Mouse (Mus musculus) macrophage (primary cell): ENCODE measurements at regions not wholly inside any gene's neighbourhood (a gene's known extent, or its start where the extent isn't known, plus 50 kb on each side); places are given as distances from the start of the nearest gene placed in this dataset.

ENCODE experiments used
- H3K27ac ChIP-seq: fragments of 350-480 bp; formaldehyde crosslinking; 2 replicates; pipeline ENCODE4 v1.9.0; 2021
- H3K36me3 ChIP-seq: fragments of 350-480 bp; formaldehyde crosslinking; 2 replicates; pipeline ENCODE4 v1.9.0; 2021; ENCODE audit errors: inconsistent target
- H3K4me3 ChIP-seq: fragments of 350-480 bp; formaldehyde crosslinking; 2 replicates; pipeline ENCODE4 v1.9.0; 2021; ENCODE audit errors: inconsistent target
- H3K79me2 ChIP-seq: fragments of 350-480 bp; formaldehyde crosslinking; 2 replicates; pipeline ENCODE4 v1.9.0; 2021; ENCODE audit errors: inconsistent target
- WGBS: methylation state at CpG from one replicate; pipeline ENCODE4 v1.1.7; 2026; ENCODE audit warnings: inconsistent platforms; ENCODE audit not compliant: missing documents; 5-methylcytosine and 5-hydroxymethylcytosine counted together

GRCm38 (mm10) chr5:100259803-100260693 is 100.4 kb upstream of the Tmem150c start:
- Histone ChIP-seq H3K4me3 (no peak overlapping the region), H3K36me3 (no peaks in the 10 kb centered on the region), H3K27ac (no peak overlapping the region), H3K79me2 (no peaks in the 10 kb centered on the region)
- 75% methylated on average over 8 of the region's 8 CpGs for WGBS

DNA sequence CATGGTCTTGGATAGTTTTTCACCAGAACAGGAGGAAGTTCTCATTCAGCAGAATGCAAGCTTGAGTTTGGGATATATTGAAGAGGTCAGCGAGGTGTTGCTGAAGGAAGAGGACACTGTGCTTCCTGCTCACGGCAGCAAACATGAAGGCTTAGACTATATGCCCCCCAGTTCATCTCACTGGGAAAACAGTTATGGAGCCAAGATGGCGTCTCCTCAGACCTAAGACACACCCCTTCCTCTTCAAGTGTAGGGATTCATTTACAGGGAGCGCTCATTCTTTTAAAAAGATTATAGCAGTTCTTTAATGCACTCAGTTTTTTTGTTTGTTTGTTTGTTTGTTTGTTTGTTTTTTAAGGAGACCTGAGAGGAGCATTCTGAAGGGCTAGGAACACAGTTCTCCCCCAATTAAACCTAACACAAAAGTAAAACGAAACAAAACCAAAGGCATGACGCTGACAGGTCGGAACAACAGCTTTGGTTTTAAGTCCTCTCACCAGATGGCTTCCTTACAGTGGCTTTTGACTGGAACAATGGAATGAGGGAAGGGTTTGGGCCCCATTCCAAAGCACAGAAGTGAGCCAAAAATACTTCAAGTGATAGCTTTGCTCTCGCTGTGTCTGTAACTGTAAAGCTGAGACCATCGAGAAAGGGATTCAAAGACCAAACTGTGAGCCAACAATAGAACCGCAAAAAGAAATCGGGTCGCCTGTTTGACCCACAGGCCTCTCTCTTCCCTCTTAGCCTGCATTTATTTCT is 99.5 kb upstream of the Tmem150c start:
- Histone ChIP-seq H3K27ac (no peak overlapping the region), H3K79me2 (no peaks in the 10 kb centered on the region), H3K4me3 (no peak overlapping the region), H3K36me3 (no peaks in the 10 kb centered on the region)
- WGBS = 88% methylated on average over 12 of the region's 12 CpGs

- Histone ChIP-seq H3K79me2 (no peaks in the 10 kb centered on the region), H3K4me3 (no peak overlapping the region)
- 93% methylated on average over 9 of the region's 9 CpGs for WGBS
These were observed 95.7 kb upstream of the Tmem150c start for GRCm38 (mm10) chr5:100255276-100255675.

DNA sequence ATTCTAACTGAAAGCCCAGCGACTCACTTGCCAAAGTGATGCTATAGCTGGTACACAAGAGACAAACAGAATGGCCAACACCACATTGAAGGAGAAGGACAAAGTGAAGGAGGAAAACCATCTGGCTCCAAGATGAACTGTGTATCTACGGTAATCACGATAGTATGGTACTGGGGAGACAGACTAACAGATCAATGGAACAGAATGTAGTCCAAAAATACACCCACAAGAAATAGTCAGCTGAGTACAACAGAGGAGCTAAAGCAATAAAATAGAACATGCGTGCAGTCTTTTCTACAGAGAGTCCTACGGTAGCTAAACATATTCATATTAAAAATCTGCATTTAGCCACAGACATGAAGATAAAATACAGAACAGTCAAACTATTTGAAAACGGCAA is 92.4 kb upstream of the Tmem150c start:
- H3K79me2 ChIP-seq = no peaks in the 10 kb centered on the region
- no peak overlapping the region for H3K4me3 ChIP-seq
- WGBS = 98% methylated on average over 6 of the region's 6 CpGs
- H3K27ac ChIP-seq = no peak overlapping the region
- H3K36me3 ChIP-seq = no peaks in the 10 kb centered on the region

More at GRCm38 (mm10) chr5:100255276-100255675, 95.7 kb upstream of the Tmem150c start:
- no peaks in the 10 kb centered on the region for H3K36me3 ChIP-seq
- H3K27ac ChIP-seq = no peak overlapping the region

DNA sequence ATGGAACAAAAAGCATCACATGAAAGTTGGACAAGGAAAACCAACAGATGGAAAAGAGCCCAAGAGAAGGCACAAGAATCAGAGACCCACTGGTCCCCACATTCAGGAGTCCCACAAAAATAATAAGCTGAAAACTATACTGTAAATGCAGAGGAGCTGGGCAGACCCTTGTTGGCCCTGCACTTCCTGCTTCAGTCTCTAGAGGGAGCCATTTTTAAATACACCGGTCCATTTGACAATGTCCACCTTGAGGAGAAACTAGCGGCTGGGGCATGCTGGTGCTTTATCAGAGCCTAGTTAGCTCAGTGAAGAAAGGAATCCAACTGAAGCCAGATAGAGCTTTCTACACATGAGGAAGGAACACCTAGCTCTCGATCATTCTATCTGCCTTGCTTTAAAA is 90.1 kb upstream of the Tmem150c start:
- Histone ChIP-seq H3K4me3 (no peak overlapping the region), H3K36me3 (no peaks in the 10 kb centered on the region), H3K79me2 (no peaks in the 10 kb centered on the region), H3K27ac (no peak overlapping the region)
- 62% methylated on average over 3 of the region's 3 CpGs for WGBS

- H3K4me3 ChIP-seq = no peak overlapping the region
- no peaks in the 10 kb centered on the region for H3K36me3 ChIP-seq
- no peak overlapping the region for H3K27ac ChIP-seq
- 90% methylated on average over 5 of the region's 5 CpGs for WGBS
- no peaks in the 10 kb centered on the region for H3K79me2 ChIP-seq
These were observed 89.0 kb upstream of the Tmem150c start for GRCm38 (mm10) chr5:100248611-100249010.

DNA sequence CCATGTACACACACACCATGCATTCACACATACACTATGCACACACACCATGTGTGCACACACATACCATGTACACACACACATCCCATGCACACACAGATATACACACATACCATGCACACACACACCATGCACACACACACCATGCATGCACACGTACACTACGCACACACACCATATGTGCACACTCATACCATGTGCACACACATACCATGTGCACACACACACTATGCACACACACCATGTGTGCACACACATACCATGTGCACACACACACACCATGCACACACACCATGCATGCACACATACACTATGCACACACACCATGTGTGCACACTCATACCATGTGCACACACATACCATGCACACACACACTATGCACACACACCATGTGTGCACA is 87.1 kb upstream of the Tmem150c start:
- no peak overlapping the region for H3K27ac ChIP-seq
- no peaks in the 10 kb centered on the region for H3K79me2 ChIP-seq
- 95% methylated on average over 2 of the region's 2 CpGs for WGBS
- no peaks in the 10 kb centered on the region for H3K36me3 ChIP-seq
- no peak overlapping the region for H3K4me3 ChIP-seq

DNA sequence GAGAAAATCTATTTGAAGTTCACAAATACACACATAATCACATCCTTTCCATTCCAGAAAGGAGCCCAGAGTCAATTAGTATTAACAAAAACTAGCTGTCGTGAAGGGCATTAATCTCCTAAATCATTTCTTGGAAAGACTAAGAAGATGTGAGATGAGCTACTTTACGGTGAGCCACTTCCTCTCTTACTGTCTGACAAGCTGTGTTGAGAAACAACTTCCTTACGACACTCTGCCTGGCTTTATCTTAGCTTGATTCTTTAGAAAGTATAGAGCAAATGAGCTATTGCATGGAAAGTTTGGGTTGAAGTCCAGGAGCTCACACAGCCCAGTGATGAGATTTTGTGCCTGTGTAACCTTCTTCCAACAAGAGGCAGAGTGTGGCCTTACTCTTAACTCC is 85.2 kb upstream of the Tmem150c start:
- Histone ChIP-seq H3K79me2 (no peaks in the 10 kb centered on the region), H3K4me3 (no peak overlapping the region), H3K27ac (no peak overlapping the region), H3K36me3 (no peaks in the 10 kb centered on the region)
- WGBS = 25% methylated on average over 3 of the region's 3 CpGs

- Histone ChIP-seq H3K36me3 (no peaks in the 10 kb centered on the region), H3K27ac (no peak overlapping the region)
- 46% methylated on average over 6 of the region's 6 CpGs for WGBS
These were observed 81.3 kb upstream of the Tmem150c start for GRCm38 (mm10) chr5:100240876-100241275.

GRCm38 (mm10) chr5:100239632-100240031 is 80.0 kb upstream of the Tmem150c start:
- no peaks in the 10 kb centered on the region for H3K79me2 ChIP-seq
- WGBS = 45% methylated on average over 7 of the region's 7 CpGs
- H3K4me3 ChIP-seq = no peak overlapping the region
- no peaks in the 10 kb centered on the region for H3K36me3 ChIP-seq
- no peak overlapping the region for H3K27ac ChIP-seq

More at GRCm38 (mm10) chr5:100240876-100241275, 81.3 kb upstream of the Tmem150c start:
- Histone ChIP-seq H3K79me2 (no peaks in the 10 kb centered on the region), H3K4me3 (no peak overlapping the region)

DNA sequence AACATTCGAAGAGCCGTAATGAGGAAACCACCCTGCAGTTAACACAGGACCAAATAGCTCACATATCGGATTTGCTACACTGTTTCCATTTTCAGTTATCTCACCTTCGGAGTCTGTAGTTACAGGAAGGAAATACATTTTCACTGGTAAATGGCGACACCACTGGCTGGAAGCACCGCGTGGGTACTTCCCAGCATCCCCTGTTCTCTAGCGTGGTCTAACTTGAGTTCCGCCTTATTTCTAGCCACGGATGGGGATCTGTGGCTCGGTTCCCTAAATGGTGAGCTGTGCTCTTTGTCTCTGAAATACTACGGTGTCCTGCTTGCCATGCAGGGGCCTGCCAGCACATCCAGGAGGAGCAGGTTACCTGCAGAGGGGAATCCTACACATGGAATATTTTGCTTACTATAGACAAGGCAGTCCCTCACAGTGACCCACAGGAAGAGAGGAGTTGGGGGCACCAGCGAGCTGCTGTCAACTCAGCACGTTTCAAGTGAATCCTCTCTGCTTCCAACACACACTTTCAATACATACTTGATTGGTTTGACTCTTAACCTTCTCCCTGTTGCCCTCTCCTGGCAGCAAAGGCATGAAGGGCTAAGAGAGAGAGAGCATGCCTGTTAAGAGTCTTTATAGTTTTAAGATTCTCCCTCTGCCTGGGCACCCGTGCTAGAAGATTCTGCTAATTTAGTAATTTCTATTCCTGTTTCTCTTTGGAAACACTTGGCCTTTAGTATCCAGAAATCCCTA is 78.9 kb upstream of the Tmem150c start:
- 72% methylated on average over 15 of the region's 15 CpGs for WGBS

DNA sequence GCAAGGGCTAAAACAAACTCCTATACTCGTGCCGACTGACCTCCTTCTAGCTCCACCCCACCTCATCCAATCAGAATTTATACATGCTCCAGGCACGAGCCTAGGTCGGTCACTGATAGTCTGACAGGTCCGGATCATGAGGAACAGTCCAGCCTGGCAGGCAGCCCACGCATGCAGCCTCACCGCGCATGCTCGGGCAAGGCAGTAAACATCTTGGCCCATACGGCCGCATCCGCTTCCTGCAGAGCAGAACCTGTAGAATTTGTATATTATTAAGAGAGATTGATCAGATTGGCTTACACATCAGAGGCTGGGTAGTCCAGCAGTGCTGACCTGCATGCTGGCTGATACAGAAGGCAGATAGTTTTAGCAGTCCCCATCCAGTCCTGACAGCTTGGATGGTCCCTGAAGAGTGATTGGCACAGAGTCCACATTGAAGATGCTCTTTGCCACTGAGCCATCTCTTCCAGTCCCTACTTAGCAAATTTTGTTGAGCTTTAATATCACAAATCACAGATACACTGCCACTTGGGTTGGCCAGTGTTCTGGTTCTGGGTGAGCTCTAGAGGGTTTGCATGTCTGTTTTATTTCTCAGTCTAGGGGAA is 78.2 kb upstream of the Tmem150c start:
- 92% methylated on average over 12 of the region's 12 CpGs for WGBS
- Histone ChIP-seq H3K27ac (no peak overlapping the region), H3K36me3 (no peaks in the 10 kb centered on the region), H3K4me3 (no peak overlapping the region), H3K79me2 (no peaks in the 10 kb centered on the region)

More for the DNA sequence above, 78.9 kb upstream of the Tmem150c start:
- no peak overlapping the region for H3K27ac ChIP-seq
- H3K36me3 ChIP-seq = no peaks in the 10 kb centered on the region
- no peak overlapping the region for H3K4me3 ChIP-seq
- H3K79me2 ChIP-seq = no peaks in the 10 kb centered on the region

GRCm38 (mm10) chr5:100236277-100236676 is 76.7 kb upstream of the Tmem150c start:
- no peaks in the 10 kb centered on the region for H3K36me3 ChIP-seq
- H3K4me3 ChIP-seq = no peak overlapping the region
- 49% methylated on average over 17 of the region's 17 CpGs for WGBS
- H3K79me2 ChIP-seq = no peaks in the 10 kb centered on the region
- no peak overlapping the region for H3K27ac ChIP-seq

GRCm38 (mm10) chr5:100232076-100232475 is 72.5 kb upstream of the Tmem150c start:
- Histone ChIP-seq H3K79me2 (no peaks in the 10 kb centered on the region), H3K27ac (no peak overlapping the region), H3K4me3 (no peak overlapping the region), H3K36me3 (no peaks in the 10 kb centered on the region)
- 89% methylated on average over 7 of the region's 7 CpGs for WGBS
